Mouse (Mus musculus): Measurements from ENCODE around the gene Morn5. TPM values are rescaled to one million over a fixed set of nuclear protein-coding genes. Genes with fewer than 3 reads are reported as not detected.

Morn5 gene
- polyA plus RNA-seq, 1 experiment from 2014 or later: not detected

DNA sequence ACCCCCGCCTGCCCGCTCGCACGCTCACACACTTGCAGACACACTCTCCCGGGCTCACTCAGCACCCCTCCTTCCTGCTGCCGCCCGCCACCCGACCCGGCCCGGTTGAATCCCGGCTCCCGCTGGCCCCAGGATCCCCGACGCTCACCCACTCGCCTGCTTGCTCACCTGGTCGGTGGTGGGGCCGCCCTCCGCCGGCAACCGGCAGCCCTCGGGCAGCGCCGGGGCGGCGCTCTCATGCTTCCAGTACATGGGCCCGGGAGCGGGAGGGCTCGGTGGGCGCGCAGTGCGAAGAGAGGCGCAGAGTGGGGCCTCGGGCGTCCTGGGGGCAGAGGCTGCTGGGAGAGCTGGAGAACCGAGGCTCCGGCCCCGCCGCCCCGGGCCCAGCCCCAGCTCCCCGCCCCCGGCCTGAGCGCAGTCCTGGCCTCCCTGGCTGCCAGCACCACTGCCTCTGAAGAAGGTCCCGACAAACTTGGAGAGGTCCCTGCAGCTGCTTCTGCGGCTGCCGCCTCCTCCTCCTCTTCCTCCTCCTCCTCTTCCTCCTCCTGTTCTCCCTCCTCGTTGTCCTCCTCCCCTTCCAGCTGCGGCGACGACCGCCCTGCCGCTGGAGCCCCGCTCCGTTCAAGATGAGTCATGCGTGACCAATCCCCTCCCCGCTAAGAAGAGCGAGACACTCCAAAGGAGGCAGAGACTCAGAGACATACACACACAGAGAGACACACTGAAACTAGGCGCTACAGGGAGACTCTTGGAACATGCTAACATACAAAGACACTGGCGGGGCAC lies 55.9 kb downstream of the Morn5 start, which contains the start of gene Lhx6:
TSS of gene Lhx6 (minus strand) at position 453 of the 786 bp plus-strand sequence.
- Histone ChIP-seq H3K9me3 (replicated peaks) (no peaks in the 10 kb centered on the region), H3K4me2 (peak within 1 kb of the TSS; percentile 51), H3K4me1 (replicated peaks) (peaks cover 22% of the 10 kb centered on the region), H3K4me3 (replicated peaks) (peak within 1 kb of the TSS; percentile 35), H3K36me3 (replicated peaks) (no peaks in the 10 kb centered on the region), H3K27ac (replicated peaks) (no peak within 1 kb of the TSS), H3K27me3 (peaks cover 99% of the 10 kb centered on the region), H3K9ac (no peak within 1 kb of the TSS)
- no peak for ATAC-seq (ENCODE audit: insufficient read depth)
- under 1% methylated on average over 58 of the region's 58 CpGs for WGBS (ENCODE audit: insufficient replicate concordance)

DNA sequence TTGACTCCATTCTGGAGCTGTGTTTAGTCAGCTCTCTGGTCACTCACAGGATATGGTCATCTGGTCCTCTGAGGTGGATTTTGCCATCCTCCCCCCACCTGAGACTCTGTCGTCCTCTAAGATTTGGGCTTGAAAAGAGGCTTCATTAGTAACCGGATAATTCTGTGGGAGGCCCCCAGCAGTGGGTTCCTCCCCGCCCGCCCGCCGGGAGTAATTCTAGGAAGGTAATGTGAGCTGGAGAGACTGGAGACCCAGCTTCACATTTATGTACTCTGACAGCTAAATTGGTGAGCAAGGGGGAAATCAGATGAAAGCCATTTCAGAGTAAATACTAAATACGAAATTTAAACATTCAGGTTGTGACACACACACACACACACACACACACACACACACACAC lies 59.4 kb downstream of the Morn5 start:
- no peak overlapping the region for H3K27ac ChIP-seq (replicated peaks)
- H3K4me1 ChIP-seq (replicated peaks): peaks cover 11% of the 10 kb centered on the region
- H3K4me3 ChIP-seq (replicated peaks): no peak overlapping the region
- no peak overlapping the region for H3K9ac ChIP-seq
- no peak for ATAC-seq (ENCODE audit: insufficient read depth)
- no peak overlapping the region for H3K4me2 ChIP-seq
- 12% methylated on average over 7 of the region's 7 CpGs for WGBS (ENCODE audit: insufficient replicate concordance)
- peaks cover 80% of the 10 kb centered on the region for H3K27me3 ChIP-seq
- no peaks in the 10 kb centered on the region for H3K9me3 ChIP-seq (replicated peaks)
- H3K36me3 ChIP-seq (replicated peaks): no peaks in the 10 kb centered on the region

DNA sequence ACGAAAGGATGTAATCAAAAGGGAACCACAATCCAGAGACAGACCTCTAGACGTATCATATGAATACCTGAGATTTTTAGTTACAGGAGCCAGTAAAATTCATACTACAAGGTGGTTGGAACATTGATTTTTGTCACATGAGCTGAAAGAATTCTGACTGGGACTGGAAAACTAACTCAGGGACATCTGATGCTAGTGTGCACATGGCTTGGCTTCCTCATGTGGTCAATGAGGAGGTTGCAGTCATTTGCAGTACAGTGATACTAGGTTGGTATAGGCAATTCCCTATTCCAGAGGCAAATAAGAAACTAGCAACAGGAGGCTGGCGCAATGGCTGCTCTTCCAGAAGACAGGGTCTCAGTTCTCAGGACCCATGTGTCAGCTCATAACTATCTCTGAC lies 63.4 kb downstream of the Morn5 start:
- Histone ChIP-seq H3K27ac (replicated peaks) (no peak overlapping the region), H3K9ac (no peak overlapping the region), H3K27me3 (peaks cover 40% of the 10 kb centered on the region), H3K4me2 (no peak overlapping the region), H3K9me3 (replicated peaks) (no peaks in the 10 kb centered on the region), H3K36me3 (replicated peaks) (peaks cover 15% of the 10 kb centered on the region), H3K4me3 (replicated peaks) (no peak overlapping the region), H3K4me1 (replicated peaks) (no peaks in the 10 kb centered on the region)
- WGBS (ENCODE audit: insufficient replicate concordance): 45% methylated on average over 3 of the region's 3 CpGs
- no peak for ATAC-seq (ENCODE audit: insufficient read depth)

DNA sequence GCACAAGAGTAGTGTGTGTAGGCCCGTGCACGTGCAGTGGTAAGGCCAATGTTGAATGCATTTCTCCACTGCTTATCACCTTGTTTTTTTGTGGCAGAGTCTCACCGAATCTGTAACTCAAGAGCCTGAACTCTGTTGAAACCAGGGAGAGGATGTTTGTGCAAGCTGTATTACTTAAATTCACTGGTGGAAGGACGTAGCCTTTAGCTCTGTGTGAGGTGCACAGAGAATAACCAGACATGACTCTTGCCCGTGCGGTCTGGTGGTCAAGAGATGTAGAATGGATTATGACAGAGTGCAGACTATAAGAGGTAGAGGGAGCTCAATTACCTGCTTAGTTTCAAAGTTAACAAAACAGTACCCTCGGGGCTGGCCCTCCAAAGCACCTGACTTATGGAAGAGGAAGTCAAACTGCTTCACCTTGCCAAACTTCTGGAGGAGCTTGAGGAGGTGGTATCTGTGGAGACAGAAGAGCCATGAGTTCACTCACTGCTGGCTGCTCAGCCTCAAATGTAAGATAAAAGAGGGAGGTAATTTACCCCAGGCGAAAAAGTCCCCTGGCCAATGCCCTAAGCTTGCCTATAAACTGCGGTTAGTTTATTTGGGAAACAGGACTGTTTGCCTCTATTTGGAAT lies 77.7 kb downstream of the Morn5 start:
- no peak overlapping the region for H3K4me2 ChIP-seq
- H3K27me3 ChIP-seq: no peaks in the 10 kb centered on the region
- H3K4me1 ChIP-seq (replicated peaks): no peaks in the 10 kb centered on the region
- no peak overlapping the region for H3K4me3 ChIP-seq (replicated peaks)
- H3K27ac ChIP-seq (replicated peaks): no peak overlapping the region
- peaks cover 78% of the 10 kb centered on the region for H3K36me3 ChIP-seq (replicated peaks)
- ATAC-seq (ENCODE audit: insufficient read depth): no peak
- 82% methylated on average over 9 of the region's 9 CpGs for WGBS (ENCODE audit: insufficient replicate concordance)
- H3K9me3 ChIP-seq (replicated peaks): no peaks in the 10 kb centered on the region
- H3K9ac ChIP-seq: no peak overlapping the region

DNA sequence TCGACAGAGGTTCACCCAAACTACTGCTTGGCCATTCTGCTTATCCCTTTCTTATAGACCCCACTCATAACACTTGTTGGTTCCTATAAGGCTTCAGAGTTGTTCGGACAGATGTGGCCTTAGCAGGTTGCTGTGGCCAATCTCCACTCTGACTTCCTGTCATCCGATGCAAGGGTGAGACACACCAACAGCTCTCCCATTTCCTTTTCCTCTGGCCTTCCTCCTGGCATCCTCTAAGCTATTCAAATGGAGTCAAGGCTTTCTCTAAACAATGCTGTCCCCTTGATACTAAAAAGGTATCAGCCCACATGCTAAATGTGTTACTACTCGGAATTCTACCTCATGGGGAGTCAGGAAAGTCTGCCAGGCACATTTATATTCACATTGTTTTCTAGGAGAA lies 78.7 kb downstream of the Morn5 start:
- Histone ChIP-seq H3K4me3 (replicated peaks) (no peak overlapping the region), H3K4me2 (no peak overlapping the region), H3K9ac (no peak overlapping the region), H3K4me1 (replicated peaks) (no peaks in the 10 kb centered on the region), H3K27ac (replicated peaks) (no peak overlapping the region), H3K9me3 (replicated peaks) (no peaks in the 10 kb centered on the region), H3K36me3 (replicated peaks) (peaks cover 77% of the 10 kb centered on the region), H3K27me3 (no peaks in the 10 kb centered on the region)
- no peak for ATAC-seq (ENCODE audit: insufficient read depth)
- WGBS (ENCODE audit: insufficient replicate concordance): 58% methylated on average over 4 of the region's 4 CpGs

DNA sequence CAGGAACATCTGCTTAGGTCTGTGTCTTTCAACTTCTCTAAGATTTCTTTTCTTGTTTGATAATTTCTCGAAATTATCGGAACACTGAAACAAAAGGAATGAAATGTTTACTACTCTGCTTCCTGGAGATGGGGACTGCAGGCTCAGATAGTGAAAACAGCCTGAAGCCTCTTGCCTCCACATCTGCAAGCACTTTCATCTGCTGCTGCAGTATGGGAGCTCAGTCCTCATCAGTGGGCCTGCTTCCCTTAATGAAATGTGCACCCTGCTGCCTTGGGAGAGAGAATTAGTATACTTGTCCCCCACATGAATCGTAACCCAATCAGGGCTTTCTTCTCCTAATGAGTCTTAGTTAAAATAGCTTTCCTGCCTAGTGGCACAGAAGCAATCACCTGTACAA lies 79.8 kb downstream of the Morn5 start:
- Histone ChIP-seq H3K4me1 (replicated peaks) (no peaks in the 10 kb centered on the region), H3K4me2 (no peak overlapping the region), H3K4me3 (replicated peaks) (no peak overlapping the region), H3K9ac (no peak overlapping the region), H3K27ac (replicated peaks) (no peak overlapping the region), H3K9me3 (replicated peaks) (no peaks in the 10 kb centered on the region), H3K36me3 (replicated peaks) (peaks cover 80% of the 10 kb centered on the region), H3K27me3 (no peaks in the 10 kb centered on the region)
- ATAC-seq (ENCODE audit: insufficient read depth): no peak
- WGBS (ENCODE audit: insufficient replicate concordance): 82% methylated on average over 3 of the region's 3 CpGs

Other genes starting within 250 kb of the Morn5 start
- gene Ttll11, start 69.5 kb upstream of the Morn5 start, polyA plus RNA-seq (2015; fragmentation: Nextera tagmentation; extraction: Ambion mirVana): 0.63 and 0.74 TPM in 2 replicates
- 132 and 136 TPM in 2 replicates for gene Ndufa8, start 52 bp upstream of the Morn5 start, polyA plus RNA-seq (2015; fragmentation: Nextera tagmentation; extraction: Ambion mirVana)
- gene Lhx6, start 56.0 kb downstream of the Morn5 start, polyA plus RNA-seq (2015; fragmentation: Nextera tagmentation; extraction: Ambion mirVana): 0.31 and 0.37 TPM in 2 replicates
- 17.2 and 18.3 TPM in 2 replicates for gene Mrrf, start 86.9 kb downstream of the Morn5 start, polyA plus RNA-seq (2015; fragmentation: Nextera tagmentation; extraction: Ambion mirVana)
- gene Rbm18, start 87.3 kb downstream of the Morn5 start, polyA plus RNA-seq (2015; fragmentation: Nextera tagmentation; extraction: Ambion mirVana): 22.8 and 23.8 TPM in 2 replicates
- gene Ptgs1, start 181.0 kb downstream of the Morn5 start, polyA plus RNA-seq (2015; fragmentation: Nextera tagmentation; extraction: Ambion mirVana): 20.9 and 22.8 TPM in 2 replicates